Mouse (Mus musculus) neural tube, embryonic 12.5 days (tissue): ENCODE results near the gene Zpr1. TPM values are rescaled to one million over a fixed set of nuclear protein-coding genes. Genes with fewer than 3 reads are reported as not detected.

Experiments
- ATAC-seq: fragments of 200-750 bp; cut with Nextera tagmentation; 2 replicates; pipeline ENCODE4 v1.8.0; 2017; ENCODE audit warnings: low read depth, mild to moderate bottlenecking, moderate TSS enrichment, moderate library complexity; ENCODE audit not compliant: low FRiP score
- H3K27ac ChIP-seq: fragments of 300-500 bp; sonication (generic); 2 replicates; pipeline ENCODE4 v1.5.1; 2016
- H3K27me3 ChIP-seq: fragments of 300-500 bp; sonication (generic); replicated peaks from 2 replicates; pipeline ENCODE4 v1.6.1; 2016; ENCODE audit warnings: mild to moderate bottlenecking
- H3K36me3 ChIP-seq: fragments of 300-500 bp; sonication (generic); 2 replicates; pipeline ENCODE4 v1.6.1; 2016; ENCODE audit warnings: mild to moderate bottlenecking
- H3K4me1 ChIP-seq: fragments of 300-500 bp; sonication (generic); 2 replicates; pipeline ENCODE4 v1.6.1; 2016
- H3K4me2 ChIP-seq: fragments of 300-500 bp; sonication (generic); replicated peaks from 2 replicates; pipeline ENCODE4 v1.6.1; 2016; ENCODE audit warnings: mild to moderate bottlenecking
- H3K4me3 ChIP-seq: fragments of 300-500 bp; sonication (generic); 2 replicates; pipeline ENCODE4 v1.5.1; 2016
- H3K9ac ChIP-seq: fragments of 300-500 bp; sonication (generic); 2 replicates; pipeline ENCODE4 v1.6.1; 2016; ENCODE audit warnings: mild to moderate bottlenecking
- H3K9me3 ChIP-seq: fragments of 300-500 bp; sonication (generic); 2 replicates; pipeline ENCODE4 v1.6.1; 2016; ENCODE audit warnings: mild to moderate bottlenecking
- WGBS: fragments of 180-500 bp; shearing (Covaris S2); methylation state at CpG from one replicate; pipeline ENCODE4 v1.1.7; 2016; 5-methylcytosine and 5-hydroxymethylcytosine counted together
- polyA plus RNA-seq: library from polyadenylated mRNA; unstranded; fragments of >200 nt; fragmentation: Nextera tagmentation; extraction: Ambion mirVana; gene quantifications from 2 replicates; pipeline ENCODE4 v1.2.1, GENCODE M21; 2016

Zpr1 gene
- 58.0 and 60.7 TPM in 2 replicates for polyA plus RNA-seq

DNA sequence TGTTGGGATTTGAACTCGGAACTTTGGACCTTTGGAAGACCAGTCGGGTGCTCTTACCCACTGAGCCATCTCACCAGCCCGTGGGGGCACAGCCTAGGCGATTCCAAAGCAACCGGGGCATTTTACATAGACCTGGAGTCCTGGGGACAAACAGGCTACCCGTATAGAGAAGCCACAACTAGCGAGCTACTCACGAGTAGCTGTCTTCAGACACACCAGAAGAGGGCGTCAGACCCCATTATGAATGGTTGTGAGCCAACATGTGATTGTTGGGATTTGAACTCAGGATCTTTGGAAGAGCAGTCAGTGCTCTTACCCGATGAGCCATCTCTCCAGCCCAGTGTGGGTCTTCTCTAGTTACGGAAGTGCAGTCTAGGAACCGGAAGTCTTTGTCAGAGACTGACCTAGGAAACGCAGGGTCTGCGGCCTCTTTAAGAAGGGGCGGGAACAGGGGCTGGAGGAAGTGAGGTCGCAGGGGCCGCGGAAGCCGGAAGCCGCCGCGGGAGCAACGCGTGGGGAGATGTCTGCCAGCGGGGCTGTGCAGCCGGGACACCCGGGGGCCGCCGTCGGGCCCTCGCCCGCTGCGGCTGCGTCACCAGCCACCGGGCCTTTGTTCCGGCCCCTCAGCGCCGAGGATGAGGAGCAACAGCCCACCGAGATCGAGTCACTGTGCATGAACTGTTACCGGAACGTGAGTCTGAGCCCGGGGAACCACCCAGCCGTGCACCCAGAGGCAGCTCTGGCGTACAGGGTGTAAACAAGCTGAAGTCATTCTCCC, at the start of gene Zpr1:
Gene Zpr1, plus strand, starts transcription at position 388 of the 778 bp plus-strand sequence.
- ATAC-seq: peak; percentile 93
- WGBS: 5% methylated on average over 45 of the region's 45 CpGs
- Histone ChIP-seq H3K36me3 (peaks cover 36% of the 10 kb centered on the region), H3K27ac (no peak within 1 kb of the TSS), H3K9me3 (no peaks in the 10 kb centered on the region), H3K4me2 (peak within 1 kb of the TSS; percentile 96), H3K4me1 (peaks cover 11% of the 10 kb centered on the region), H3K27me3 (peaks cover 20% of the 10 kb centered on the region), H3K9ac (peak within 1 kb of the TSS; percentile 64), H3K4me3 (peak within 1 kb of the TSS; percentile 90)

GRCm38 (mm10) chr9:46223090-46223489, 49.8 kb upstream of the Zpr1 start:
- WGBS: 89% methylated on average over 6 of the region's 6 CpGs
- H3K4me3 ChIP-seq: no peak overlapping the region
- H3K27ac ChIP-seq: no peak overlapping the region
- no peaks in the 10 kb centered on the region for H3K4me1 ChIP-seq
- H3K9ac ChIP-seq: no peak overlapping the region
- ATAC-seq: no peak
- H3K4me2 ChIP-seq: no peak overlapping the region
- peaks cover 33% of the 10 kb centered on the region for H3K36me3 ChIP-seq
- H3K9me3 ChIP-seq: no peaks in the 10 kb centered on the region
- H3K27me3 ChIP-seq: no peaks in the 10 kb centered on the region

- Histone ChIP-seq H3K27ac (no peak overlapping the region), H3K4me2 (no peak overlapping the region), H3K4me3 (no peak overlapping the region), H3K9me3 (no peaks in the 10 kb centered on the region), H3K4me1 (no peaks in the 10 kb centered on the region), H3K9ac (no peak overlapping the region), H3K36me3 (peaks cover 32% of the 10 kb centered on the region), H3K27me3 (no peaks in the 10 kb centered on the region)
- WGBS: 83% methylated on average over 3 of the region's 3 CpGs
- no peak for ATAC-seq
Observed at GRCm38 (mm10) chr9:46224101-46224500, 48.8 kb upstream of the Zpr1 start.

DNA sequence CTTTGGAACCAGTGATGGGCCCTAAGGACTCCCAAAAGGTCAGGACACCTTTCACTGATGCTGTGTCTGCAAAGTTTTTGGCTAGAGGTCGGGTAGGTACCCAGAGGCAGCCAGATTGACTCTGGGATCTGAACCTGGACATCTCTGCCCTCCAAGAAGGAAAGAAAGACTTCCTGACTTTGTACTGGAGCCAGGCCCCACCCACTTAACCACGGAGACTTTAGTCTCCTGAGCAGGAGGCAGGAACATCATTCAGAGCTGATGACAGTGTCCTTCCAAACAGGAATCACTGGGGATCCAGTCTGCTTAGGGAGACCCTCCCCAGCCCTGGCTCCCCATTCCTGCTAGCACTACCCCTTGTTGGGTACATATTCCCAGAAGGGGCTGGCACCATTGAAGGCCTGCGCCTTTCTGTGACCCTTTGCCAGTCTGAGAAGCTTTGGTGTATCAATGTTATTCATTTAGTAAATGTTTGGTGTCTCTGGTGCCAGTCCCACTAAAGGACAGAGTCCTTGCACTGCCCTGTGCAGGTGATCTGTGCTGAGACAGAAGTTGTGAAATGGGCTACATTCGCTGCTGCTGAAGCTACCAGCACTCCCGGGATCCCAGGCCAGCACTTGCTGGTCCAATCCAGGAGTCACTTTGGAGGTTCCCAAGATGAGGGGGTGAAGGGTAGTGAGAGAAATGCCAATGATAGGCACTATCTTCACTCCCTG, 47.8 kb upstream of the Zpr1 start:
- ATAC-seq: no peak
- H3K27ac ChIP-seq: no peak overlapping the region
- H3K36me3 ChIP-seq: peaks cover 24% of the 10 kb centered on the region
- 70% methylated on average over 5 of the region's 5 CpGs for WGBS
- H3K27me3 ChIP-seq: no peaks in the 10 kb centered on the region
- no peak overlapping the region for H3K4me3 ChIP-seq
- H3K9ac ChIP-seq: no peak overlapping the region
- no peaks in the 10 kb centered on the region for H3K9me3 ChIP-seq
- no peak overlapping the region for H3K4me2 ChIP-seq
- H3K4me1 ChIP-seq: peaks cover 1% of the 10 kb centered on the region; the same call in 1 of the 2 replicates

DNA sequence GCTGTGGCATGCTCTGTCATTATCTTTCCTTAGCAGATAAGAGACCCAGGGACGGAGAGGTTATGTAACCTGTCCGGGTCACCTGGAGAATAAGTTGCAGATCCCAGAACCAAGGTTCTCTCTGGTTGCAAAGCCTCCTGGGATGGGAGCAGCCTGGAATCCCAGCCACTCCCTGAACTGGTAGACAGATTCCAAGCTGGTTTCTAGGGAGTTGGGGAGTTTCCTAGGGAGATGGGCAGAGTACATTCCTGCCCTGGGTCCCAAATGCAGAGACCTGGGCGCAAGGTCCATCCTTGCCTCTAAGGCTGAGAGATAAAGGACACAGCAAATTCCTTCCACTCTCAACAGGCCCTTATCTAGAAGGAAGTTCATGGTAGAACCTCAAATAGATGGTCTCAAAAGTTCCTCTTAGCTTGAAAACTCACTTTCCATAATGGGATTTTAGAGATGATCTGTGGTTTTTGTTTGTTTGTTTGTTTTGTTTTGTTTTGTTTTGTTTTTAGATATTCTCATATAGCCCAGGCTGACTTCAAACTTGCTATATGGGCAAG, 45.7 kb upstream of the Zpr1 start:
- Histone ChIP-seq H3K27ac (no peak overlapping the region), H3K27me3 (0 out of 2 replicates have a peak, but pooled peaks cover 3% of the 10 kb centered on the region), H3K4me1 (peaks cover 8% of the 10 kb centered on the region), H3K36me3 (peaks cover 7% of the 10 kb centered on the region), H3K9me3 (no peaks in the 10 kb centered on the region), H3K4me2 (no peak overlapping the region), H3K4me3 (no peak overlapping the region), H3K9ac (no peak overlapping the region)
- no peak for ATAC-seq
- 90% methylated on average over 3 of the region's 3 CpGs for WGBS

DNA sequence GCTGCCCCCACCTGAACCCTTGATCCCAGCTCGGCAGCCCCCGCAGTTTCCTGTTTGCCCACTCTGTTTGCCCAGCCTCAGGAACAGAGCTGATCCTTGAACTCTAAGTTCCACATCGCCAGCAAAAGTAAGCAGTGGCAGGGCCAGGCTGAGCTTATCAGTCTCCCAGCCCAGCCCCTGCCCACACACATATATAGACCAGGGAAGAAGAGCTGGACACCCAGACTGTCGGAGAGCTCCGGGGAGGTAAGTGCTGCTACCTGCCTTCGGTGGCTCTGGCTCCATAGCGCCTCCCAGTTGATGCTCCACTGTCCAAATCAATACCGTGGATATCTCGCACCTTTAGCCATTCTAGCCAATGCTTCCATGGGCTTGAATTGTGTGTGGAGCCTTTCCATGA, 44.4 kb upstream of the Zpr1 start, which contains the start of gene Apoa1:
Gene Apoa1, plus strand, starts transcription at position 90 of the 400 bp plus-strand sequence.
- WGBS: 74% methylated on average over 9 of the region's 9 CpGs
- Histone ChIP-seq H3K9ac (no peak within 1 kb of the TSS), H3K27me3 (0 out of 2 replicates have a peak, but pooled peaks cover 3% of the 10 kb centered on the region), H3K4me3 (no peak within 1 kb of the TSS), H3K9me3 (no peaks in the 10 kb centered on the region), H3K36me3 (no peaks in the 10 kb centered on the region), H3K27ac (no peak within 1 kb of the TSS), H3K4me1 (peaks cover 8% of the 10 kb centered on the region), H3K4me2 (no peak within 1 kb of the TSS)
- no peak for ATAC-seq

DNA sequence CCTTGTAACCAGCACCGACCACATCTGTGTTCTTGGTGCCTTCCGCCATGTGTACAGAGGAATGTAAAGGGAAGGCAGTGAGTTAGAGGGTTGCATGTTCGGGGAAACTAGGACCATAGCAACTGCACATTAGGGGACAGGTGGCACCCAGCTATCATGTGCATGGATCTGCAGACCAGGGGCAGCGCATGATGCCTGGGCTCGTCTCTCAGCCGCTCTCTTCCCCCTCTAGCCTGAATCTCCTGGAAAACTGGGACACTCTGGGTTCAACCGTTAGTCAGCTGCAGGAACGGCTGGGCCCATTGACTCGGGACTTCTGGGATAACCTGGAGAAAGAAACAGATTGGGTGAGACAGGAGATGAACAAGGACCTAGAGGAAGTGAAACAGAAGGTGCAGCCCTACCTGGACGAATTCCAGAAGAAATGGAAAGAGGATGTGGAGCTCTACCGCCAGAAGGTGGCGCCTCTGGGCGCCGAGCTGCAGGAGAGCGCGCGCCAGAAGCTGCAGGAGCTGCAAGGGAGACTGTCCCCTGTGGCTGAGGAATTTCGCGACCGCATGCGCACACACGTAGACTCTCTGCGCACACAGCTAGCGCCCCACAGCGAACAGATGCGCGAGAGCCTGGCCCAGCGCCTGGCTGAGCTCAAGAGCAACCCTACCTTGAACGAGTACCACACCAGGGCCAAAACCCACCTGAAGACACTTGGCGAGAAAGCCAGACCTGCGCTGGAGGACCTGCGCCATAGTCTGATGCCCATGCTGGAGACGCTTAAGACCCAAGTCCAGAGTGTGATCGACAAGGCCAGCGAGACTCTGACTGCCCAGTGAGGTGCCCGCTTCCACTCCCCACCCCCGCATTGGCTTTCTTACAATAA, 43.1 kb upstream of the Zpr1 start:
- Histone ChIP-seq H3K4me3 (peak overlapping the region; percentile 41), H3K9me3 (no peaks in the 10 kb centered on the region), H3K27me3 (0 out of 2 replicates have a peak, but pooled peaks cover 3% of the 10 kb centered on the region), H3K4me1 (peaks cover 8% of the 10 kb centered on the region), H3K27ac (no peak overlapping the region), H3K4me2 (peak overlapping the region; percentile 85), H3K36me3 (no peaks in the 10 kb centered on the region), H3K9ac (peak overlapping the region; percentile 57)
- WGBS: 15% methylated on average over 37 of the region's 37 CpGs
- peak; percentile 91 for ATAC-seq

DNA sequence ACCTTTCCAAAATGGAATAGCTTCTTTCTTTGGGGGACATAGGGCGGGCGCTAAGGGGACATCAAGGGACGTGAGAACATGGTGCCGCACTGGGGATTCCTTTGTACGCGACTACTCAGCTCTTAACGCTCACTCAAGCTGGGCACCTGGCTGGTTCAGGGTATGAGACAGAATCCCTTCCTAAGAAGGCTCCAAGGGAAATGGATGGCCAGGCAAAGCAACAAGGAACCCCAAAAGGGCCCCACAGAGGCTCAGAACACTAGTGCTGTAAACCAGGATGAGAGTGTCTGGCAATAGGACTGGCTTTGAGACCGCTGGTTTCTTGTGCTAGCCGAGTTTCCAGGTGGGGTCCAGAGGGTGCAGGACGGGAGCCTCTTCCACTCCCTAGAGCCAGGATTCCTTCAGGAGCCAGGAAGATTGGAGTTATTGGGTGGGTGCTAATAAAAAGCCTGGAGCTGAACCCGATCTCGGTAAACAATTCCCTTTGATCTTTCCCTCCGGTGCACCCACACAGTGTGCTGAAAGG, 42.4 kb upstream of the Zpr1 start:
- Histone ChIP-seq H3K27me3 (0 out of 2 replicates have a peak, but pooled peaks cover 3% of the 10 kb centered on the region), H3K36me3 (no peaks in the 10 kb centered on the region), H3K9me3 (no peaks in the 10 kb centered on the region), H3K4me3 (peak overlapping the region; percentile 41), H3K4me1 (peaks cover 8% of the 10 kb centered on the region), H3K9ac (peak overlapping the region; percentile 57), H3K27ac (no peak overlapping the region), H3K4me2 (peak overlapping the region; percentile 85)
- 18% methylated on average over 13 of the region's 13 CpGs for WGBS
- peak; percentile 37; the same call in 1 of the 2 replicates for ATAC-seq

DNA sequence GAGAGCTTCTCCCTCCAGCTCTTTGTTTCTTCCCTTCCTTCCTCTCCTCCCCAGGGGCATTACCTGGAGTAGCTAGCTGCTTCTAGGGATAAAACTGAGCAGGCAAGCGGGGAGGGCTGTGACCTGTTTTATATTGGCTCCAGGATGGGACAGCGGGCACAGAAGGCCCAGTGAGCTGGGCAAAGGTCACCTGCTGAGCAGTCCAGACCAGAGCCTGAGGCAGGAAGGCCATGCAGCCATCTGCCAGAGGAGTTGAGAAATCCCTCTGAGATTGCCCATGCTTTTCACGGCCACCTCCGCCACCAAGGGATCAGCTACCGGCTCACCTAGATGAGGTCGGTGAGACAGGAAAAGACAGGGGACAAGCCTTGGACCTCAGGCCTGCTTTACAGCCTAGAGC, 37.7 kb upstream of the Zpr1 start:
- Histone ChIP-seq H3K4me2 (no peak overlapping the region), H3K36me3 (no peaks in the 10 kb centered on the region), H3K27ac (no peak overlapping the region), H3K4me3 (no peak overlapping the region), H3K4me1 (peaks cover 6% of the 10 kb centered on the region), H3K27me3 (0 out of 2 replicates have a peak, but pooled peaks cover 3% of the 10 kb centered on the region), H3K9me3 (no peaks in the 10 kb centered on the region), H3K9ac (no peak overlapping the region)
- 89% methylated on average over 6 of the region's 6 CpGs for WGBS
- no peak for ATAC-seq

DNA sequence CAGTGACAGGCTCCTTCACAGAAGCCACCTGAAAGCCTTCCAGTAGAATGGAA, 37.4 kb upstream of the Zpr1 start, which contains the start of gene Apoc3:
Gene Apoc3, minus strand, starts transcription at position 41 of the 53 bp plus-strand sequence.
- H3K4me1 ChIP-seq: peaks cover 4% of the 10 kb centered on the region
- 0 out of 2 replicates have a peak, but pooled peaks cover 3% of the 10 kb centered on the region for H3K27me3 ChIP-seq
- H3K9me3 ChIP-seq: no peaks in the 10 kb centered on the region
- H3K4me2 ChIP-seq: no peak within 1 kb of the TSS
- H3K4me3 ChIP-seq: no peak within 1 kb of the TSS
- no peak for ATAC-seq
- H3K27ac ChIP-seq: no peak within 1 kb of the TSS
- H3K9ac ChIP-seq: no peak within 1 kb of the TSS
- no peaks in the 10 kb centered on the region for H3K36me3 ChIP-seq

DNA sequence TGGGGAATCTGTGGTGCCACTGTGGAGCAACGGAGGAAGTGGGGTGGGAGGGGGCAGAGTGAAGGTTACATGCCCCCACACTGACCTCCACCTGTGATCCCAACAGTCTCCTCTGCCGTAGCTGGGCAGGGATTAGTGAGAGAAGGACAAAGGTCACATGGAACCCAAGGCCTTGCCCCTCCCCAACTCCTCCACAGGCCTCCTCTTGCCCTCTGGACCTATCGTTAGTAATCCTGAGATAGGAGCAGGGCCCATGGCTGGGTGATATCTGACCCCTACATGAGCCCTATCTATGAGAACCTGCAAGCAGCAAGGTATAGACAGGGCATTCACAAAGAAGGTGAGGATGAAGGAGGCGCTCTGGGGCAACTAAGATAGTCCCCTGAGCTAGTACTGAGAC, 37.2 kb upstream of the Zpr1 start:
- no peak overlapping the region for H3K4me2 ChIP-seq
- H3K27me3 ChIP-seq: 0 out of 2 replicates have a peak, but pooled peaks cover 3% of the 10 kb centered on the region
- peaks cover 1% of the 10 kb centered on the region; the same call in 1 of the 2 replicates for H3K4me1 ChIP-seq
- no peaks in the 10 kb centered on the region for H3K9me3 ChIP-seq
- no peak overlapping the region for H3K9ac ChIP-seq
- 83% methylated on average over 4 of the region's 4 CpGs for WGBS
- no peak for ATAC-seq
- no peaks in the 10 kb centered on the region for H3K36me3 ChIP-seq
- no peak overlapping the region for H3K4me3 ChIP-seq
- no peak overlapping the region for H3K27ac ChIP-seq
